Mouse (Mus musculus) lung, adult 18-20 months (tissue): ENCODE measurements around the gene Enox1.

ENCODE experiments used
- DNase-seq, 2 experiments: peaks; one replicate each; pipeline ENCODE4 v3.0.0; 2022; ENCODE audit warnings: mixed read lengths in 2 of 2

The Enox1 gene

DNA sequence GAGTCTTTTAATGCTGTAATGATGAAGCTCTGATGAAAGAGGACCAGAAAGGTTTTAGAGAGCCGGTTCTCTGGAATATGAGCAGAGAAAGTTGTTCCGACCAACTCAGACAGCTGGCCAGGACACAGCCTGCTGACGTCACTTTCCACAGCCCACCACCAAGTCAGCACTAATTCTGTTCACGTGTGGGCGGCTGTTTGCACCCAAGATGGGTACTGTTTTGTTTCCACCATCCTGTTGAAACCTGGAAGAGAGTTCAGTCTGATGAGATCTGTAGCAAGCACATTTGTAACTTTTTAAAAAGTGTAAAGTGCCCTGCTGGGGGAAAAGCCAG lies 424.3 kb downstream of the Enox1 start:
- DNase-seq, result no peak

- no peak for DNase-seq
Measured at GRCm38 (mm10) chr14:77581616-77582015, 425.1 kb downstream of the Enox1 start.

DNA sequence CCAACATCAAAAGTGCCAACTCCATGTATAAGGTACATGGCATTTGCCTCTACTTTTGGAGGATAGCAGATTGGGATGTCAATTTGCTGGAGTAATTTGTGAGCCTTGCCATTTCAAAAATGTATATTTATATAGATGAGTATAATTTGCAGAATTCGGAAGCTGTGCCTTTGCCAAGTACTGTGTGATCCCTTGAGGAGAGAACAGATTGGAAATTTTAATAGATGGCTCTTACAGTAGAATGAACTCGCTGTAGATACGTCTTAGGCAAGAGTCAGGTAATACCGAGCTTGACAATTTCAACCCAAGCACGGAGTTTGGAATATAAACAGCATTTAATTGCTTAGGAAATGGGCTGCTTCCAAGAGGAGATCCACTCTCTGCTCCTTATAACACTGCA lies 427.9 kb downstream of the Enox1 start:
- DNase-seq, result no peak

- DNase-seq, result peak in 1 of 2 experiments; percentile 7
Measured at GRCm38 (mm10) chr14:77585031-77585800, 428.7 kb downstream of the Enox1 start.

GRCm38 (mm10) chr14:77586033-77586432 lies 429.5 kb downstream of the Enox1 start:
- no peak for DNase-seq

DNA sequence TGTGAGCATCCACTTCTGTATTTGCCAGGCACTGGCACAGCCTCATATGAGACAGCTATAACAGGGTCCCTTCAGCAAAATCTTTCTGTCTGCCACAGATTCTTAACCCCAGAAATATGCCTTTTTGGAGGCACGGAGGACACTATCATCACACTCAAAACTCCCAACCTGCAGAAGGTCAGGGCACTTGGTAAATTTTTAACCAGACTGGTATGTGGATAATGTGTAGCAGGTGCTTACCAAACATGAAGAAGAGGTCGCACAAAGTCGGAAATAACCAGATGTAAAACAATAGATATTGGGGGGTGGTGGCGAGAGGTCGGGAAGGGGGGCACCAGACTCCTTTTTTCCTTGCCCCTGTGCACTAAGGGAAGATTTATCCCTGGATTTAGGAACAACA lies 430.6 kb downstream of the Enox1 start:
- DNase-seq, result no peak

GRCm38 (mm10) chr14:77593136-77593838 lies 436.7 kb downstream of the Enox1 start:
- no peak for DNase-seq

- DNase-seq, result no peak
Measured at GRCm38 (mm10) chr14:77596216-77597175, 439.9 kb downstream of the Enox1 start.

DNA sequence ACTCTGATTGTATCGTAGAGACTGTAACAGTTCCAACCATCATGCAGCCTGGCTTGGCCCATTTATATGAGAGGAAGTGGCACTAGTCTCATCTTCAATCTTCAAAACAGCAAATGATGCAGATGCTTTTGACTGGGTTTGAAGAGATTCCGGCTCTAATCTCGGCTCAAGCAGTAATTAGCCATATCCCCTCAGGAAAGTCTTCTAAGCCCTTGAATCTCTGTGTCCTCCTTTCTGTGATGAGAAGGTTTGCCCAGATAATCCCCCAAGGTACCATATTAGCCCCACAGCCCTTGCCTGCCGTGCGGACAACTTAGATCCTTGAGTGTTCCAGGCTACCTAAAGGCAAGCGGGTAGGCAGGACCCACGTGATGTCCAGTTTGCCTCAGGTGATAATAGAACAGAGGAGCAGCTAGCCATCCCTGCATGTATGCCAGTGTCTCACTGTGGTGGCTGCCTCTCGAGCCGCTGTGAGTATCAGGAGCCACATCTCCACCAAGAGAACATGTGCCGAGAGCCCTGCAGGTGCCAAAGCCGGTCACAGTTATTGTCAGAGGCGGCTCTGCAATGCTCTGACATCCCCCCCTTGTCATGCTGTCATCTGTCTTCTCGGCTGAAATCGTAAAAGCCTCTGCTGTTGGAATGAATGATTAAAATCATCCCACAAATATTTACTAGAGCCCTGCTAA lies 442.6 kb downstream of the Enox1 start:
- DNase-seq, result no peak

GRCm38 (mm10) chr14:77600773-77601172 lies 444.2 kb downstream of the Enox1 start:
- DNase-seq, result no peak

DNA sequence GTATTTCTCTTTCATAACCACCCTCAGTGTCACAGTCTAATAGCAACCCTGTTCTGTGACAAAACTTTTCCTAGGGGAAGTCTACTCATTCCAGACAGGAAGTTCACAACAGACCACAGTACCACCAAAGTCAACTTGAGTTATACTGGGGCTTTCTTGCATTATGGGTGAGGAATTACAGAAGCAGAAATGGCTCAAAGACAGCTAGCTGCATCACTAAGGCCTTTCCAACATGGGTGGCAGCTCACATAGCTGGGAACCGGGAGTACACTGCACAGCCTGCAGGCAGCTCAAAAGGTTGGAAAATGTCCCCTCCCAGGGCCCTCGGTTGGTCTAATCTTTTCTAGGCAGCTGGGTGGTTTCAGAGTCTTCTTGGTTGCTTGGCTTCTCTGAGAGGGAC lies 444.9 kb downstream of the Enox1 start:
- no peak for DNase-seq

DNA sequence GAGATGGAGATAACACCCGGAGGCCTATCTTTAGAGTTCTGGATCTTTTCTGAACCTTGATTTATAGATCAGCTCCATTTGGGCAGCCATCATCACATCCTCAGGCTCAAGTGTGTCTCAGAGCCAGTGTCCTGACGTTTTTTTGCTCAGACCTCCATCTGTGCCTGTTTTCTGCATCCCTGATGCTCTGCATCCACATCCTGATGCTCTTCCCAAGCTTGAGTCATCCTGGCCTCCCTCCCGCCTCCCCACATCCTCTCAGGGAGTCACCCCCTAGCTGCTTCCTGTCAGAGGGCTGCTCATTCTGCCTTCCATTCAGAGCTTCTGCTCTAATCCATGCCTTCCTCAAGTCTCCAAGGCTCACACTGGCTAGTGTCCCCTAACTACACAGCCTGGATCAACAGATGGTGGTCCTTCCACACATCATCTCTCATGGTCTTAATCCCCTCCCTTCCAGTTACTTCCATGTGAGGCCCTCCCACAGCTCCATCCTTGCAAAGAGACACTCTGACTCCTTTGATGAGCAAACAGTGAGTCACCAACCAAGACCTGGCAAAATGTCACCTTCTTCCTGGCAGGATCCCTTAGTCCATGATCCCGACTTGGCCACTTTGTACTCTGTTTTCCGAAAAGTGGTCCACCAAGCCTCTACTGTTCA lies 451.7 kb downstream of the Enox1 start:
- no peak for DNase-seq

DNA sequence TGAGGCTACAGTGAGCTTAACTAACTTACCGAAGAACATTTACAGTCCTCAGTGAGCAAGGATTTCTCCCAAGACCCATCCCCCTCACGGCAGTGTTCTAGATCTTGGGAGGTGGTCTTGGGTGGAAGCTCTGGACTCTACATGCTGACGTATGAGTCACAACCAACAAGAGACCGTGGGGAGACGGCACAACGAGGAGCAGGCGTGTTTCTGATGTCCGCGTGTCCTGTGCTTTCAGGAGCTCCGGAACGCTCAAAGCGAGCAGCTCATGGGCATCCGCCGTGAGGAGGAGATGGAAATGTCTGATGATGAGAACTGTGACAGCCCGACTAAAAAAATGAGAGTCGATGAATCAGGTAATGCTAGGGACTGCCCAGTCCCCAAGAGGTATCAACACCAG lies 458.6 kb downstream of the Enox1 start:
- no peak for DNase-seq

GRCm38 (mm10) chr14:77617250-77617649 lies 460.7 kb downstream of the Enox1 start:
- DNase-seq, result no peak

- no peak for DNase-seq
Measured at GRCm38 (mm10) chr14:77618131-77618805, 461.7 kb downstream of the Enox1 start.

GRCm38 (mm10) chr14:77621473-77622264 lies 465.1 kb downstream of the Enox1 start:
- no peak for DNase-seq

GRCm38 (mm10) chr14:77626557-77627507 lies 470.3 kb downstream of the Enox1 start:
- DNase-seq, result no peak

DNA sequence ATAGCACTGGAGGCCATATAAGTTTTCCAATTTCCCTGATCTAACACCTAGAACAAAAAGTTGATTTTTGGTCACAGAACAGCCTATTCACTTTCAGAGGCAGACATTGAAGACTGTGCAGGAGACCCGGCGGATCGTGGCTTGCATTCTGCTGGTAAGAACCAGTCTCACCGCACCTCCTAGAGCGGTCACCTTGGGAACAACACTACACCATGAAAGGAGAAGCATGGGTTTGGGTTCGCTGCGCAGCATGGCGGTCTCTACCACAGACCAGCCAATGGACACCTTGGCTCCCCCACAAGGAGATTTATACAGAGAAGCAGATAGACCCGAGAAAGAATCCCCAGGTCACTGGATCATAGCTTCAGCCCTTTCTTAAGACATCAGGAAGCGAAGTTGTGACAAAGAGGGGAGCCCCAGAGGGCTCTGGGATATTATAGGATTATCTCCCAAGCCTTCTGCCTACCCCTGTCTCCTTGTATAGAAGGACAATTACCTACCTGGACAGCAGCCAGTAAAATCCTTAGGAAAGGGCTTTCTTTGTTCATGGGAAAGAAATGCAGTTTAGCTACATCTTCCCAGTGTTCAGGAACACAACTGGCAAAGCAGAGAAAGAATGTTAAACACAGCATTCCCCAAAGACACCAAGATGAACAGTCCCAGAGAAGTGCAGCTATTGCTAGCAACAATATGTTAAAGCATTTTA lies 476.1 kb downstream of the Enox1 start:
- DNase-seq, result no peak

DNA sequence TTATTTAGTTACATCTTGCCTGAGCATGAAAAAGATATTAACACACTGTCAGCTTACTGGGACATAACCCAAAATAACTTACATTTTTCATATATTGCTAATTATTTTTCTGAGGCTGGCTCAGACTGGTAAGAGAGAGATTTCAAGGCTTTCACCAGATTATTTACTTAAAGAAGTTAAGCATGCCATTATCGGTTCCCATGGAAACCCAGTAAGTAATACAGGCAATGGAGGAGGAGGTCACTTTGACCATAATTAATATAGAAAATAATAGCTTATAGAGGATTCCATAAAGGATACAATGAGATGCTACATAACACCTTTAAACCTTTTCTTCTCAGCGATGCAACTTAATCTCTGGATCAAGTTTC lies 476.6 kb downstream of the Enox1 start:
- DNase-seq, result no peak
